Mouse (Mus musculus) cerebral cortex, adult 2 months (tissue): ENCODE measurements around the gene Cnot3.

Experiments
- WGBS: fragments of 180-500 bp; shearing (Covaris S2); methylation state at CpG from one replicate; pipeline ENCODE4 v1.1.7; 2018; 5-methylcytosine and 5-hydroxymethylcytosine counted together

Gene Cnot3

DNA sequence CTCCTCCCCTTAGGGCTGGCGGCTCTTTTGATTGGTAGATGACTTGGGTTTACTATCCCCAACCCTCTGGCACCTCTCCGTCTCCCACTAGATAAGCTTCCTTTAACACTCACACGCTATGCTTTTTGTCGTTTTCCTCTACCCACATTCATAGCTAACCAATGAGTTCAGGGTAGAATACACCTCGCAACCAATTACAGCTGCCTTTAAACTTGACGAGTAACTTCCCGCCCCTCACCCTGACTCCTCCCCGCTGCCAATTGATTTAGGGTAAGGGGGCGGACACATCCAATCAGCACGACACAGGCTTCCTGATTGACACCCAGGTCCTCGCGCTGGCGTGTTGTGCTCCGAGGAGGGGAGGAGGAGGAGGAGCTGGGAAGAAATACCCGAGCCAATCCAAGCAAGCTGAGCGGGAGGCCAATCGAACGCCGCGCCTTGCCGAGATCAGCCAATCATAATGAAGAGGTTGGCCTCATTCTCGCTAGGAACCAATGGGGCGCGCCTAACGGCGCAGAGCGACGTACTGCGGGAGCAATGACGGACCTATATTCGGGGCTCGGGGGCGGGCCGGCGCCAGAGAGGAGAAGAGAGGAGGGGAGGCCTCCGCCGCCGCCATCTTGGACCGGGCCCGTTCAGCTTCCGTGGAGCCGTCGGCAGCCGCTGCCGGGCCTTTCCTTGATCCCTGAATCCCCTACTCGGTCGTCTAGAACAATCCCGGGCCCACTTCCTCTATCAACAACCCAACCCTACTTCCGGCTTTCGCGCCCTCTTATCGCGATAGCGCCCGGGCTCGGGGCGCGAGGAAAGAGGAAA, at the start of gene Cnot3:
Cnot3 (plus strand) TSS at position 597 of the 816 bp plus-strand sequence.
- WGBS: under 1% methylated on average over 58 of the region's 58 CpGs

DNA sequence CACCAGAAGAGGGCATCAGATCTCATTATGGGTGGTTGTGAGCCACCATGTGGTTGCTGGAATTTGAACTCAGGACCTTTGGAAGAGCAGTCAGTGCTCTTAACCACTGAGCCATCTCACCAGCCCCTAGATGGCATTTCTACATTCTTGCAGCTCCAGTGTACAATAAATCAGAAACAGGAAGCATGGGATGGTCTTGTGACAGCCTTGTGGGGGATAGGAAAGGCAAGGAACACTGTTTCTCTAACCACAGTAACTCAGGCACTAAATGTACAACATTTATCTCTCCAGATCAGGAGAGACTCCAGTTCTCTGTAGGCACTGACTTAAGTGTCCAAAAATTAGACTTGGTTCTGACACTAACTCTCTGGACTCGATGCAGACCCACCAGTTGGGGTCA, 47.3 kb upstream of the Cnot3 start:
- WGBS: 60% methylated on average over 1 of the region's 1 CpGs

DNA sequence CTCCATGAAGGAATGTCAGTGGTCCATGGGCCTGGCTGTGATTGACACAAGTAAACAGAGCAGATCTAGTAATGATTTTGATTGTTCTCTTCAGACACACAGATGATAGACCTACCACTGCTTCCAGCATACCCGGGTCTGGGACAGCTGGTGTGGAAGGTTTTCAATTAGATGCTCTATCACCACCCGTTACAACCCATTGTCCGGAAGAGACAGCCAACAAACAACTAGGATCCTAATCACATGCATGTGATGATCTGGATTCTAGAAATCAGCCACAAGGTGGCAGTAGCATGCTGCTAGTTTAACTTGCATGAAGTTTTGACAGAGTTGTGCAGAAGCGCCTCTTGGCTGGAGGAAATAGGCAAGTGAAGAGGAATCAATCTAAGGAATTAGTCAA, 43.9 kb upstream of the Cnot3 start:
- 6% methylated on average over 4 of the region's 4 CpGs for WGBS

DNA sequence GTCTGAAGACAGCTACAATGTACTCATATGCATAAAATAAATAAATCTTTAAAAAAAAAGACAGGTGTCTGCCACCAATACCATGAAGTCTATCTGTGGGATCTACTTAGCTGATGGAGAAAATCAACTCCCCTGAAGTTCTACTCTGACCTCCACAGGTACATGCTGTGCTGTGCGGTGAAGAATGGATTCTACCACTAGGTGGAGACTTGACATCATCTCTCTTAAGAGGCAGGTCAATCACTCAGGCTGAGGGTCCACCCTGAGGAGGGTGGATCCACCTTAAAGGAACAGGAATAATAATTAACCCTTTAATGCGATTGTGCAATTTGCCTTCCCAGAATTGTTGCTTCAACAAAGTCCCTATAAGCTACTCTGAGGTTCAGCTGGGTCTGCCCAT, 38.3 kb upstream of the Cnot3 start:
- 19% methylated on average over 2 of the region's 2 CpGs for WGBS

DNA sequence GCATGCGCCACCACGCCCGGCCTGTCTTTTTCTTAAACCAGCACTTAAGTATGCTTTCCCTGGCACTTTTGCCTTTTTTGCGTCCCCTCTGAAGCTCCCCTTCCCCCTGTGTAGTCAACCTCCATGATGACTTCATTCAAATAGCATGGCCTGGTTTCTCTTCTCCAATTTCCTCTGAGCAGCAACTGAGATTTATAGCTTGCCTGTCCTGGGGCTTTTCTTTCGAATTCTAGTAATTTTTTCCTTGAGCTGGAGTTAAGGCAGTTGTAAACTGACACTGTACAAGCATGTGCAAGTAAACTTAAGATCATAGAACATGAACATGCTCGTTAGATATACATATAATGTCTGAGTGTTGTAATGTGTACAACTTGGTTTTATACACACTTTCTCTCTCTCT, 37.7 kb upstream of the Cnot3 start:
- WGBS: 85% methylated on average over 6 of the region's 6 CpGs

DNA sequence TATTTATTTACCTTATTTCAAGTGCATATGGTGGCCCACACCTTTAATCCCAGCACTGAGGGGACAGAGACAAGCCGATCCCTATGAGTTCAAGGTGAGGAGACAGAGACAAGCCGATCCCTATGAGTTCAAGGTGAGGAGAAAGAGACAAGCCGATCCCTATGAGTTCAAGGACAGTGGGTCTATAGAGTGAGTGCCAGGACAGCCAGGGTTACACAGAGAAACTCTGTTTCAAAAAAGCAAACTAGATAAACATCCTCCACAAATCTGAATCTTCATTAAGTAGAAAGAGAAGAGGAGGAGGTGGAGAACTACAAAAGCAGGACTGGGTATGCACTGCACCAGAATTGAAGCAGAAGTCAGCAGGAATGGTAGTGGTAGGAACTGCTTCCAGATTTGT, 36.4 kb upstream of the Cnot3 start:
- 79% methylated on average over 3 of the region's 3 CpGs for WGBS

DNA sequence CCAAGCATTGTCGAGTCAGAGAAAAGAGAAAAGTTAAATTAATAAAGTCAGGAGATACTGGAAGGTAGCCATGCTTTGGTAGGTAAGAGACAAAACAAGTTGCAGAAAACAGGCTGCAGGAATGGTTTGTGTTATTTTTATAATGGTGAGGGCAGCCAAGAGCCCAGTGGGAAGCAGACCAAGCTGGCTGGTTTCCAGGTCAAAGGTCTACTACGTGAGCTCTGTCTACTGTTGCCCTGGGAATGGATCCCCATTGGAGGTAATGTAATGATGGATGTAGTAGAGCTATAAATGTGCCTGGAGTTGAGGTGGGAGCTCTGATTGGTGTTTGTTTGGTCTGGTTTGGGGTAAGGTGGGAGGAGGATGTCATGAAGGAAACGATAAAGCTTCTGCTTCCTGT, 36.0 kb upstream of the Cnot3 start:
- WGBS: 54% methylated on average over 3 of the region's 3 CpGs

DNA sequence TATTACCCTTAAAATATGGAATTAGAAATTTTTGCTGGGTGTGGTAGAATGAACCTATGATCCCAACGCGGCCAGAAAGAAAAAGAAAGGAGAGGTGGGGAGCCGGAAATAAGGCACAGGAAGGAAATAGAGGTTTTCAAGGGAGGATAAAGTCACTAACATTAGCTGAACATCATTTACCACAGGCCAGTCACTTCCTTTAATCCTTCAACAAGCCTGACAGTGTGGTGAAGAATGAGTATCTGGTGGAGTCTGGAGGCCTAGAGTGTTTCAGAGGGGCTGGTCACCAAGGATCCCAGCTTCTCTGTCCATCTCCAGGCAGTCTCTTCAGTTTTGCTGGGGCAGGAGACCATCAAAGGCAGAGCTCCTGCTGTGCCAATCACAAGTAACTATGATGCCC, 34.6 kb upstream of the Cnot3 start:
- WGBS: 94% methylated on average over 3 of the region's 3 CpGs

DNA sequence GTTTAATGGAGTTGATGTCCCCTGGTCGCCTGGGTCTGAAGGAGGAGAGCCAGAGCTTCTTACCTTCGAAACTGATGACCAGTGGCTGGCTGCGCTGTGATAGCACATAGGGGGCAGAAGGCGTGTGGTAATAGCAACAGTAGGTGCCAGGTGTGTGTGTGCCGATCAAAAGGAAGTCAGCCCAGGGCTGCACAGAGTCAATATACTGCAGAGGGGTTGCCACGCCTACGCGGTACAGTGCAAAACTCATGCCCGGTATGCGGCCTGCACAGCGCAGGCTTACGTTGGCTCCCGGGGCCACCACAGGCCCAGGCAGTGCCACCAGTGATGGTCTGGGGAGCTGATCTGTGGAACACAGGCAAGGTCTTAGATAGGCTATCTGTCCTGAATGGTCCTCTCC, 34.1 kb upstream of the Cnot3 start:
- 91% methylated on average over 13 of the region's 13 CpGs for WGBS

DNA sequence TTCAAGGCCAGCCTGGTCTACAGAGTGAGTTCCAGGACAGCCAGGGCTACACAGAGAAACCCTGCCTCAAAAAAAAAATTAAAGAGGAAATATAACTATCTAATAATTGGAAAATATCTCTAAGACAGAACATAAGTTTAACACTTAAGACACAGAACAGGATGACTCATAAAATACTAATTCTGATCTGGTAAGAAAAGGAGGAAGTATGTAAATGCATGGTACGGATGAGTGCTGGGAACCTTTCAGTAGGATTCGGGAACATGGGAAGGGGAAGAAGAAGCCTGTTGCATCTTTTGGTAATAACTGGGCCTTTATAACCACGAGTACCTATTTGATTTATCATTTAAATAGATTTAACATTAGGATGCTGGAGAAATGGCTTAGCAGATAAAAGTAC, 31.0 kb upstream of the Cnot3 start:
- 79% methylated on average over 3 of the region's 3 CpGs for WGBS

DNA sequence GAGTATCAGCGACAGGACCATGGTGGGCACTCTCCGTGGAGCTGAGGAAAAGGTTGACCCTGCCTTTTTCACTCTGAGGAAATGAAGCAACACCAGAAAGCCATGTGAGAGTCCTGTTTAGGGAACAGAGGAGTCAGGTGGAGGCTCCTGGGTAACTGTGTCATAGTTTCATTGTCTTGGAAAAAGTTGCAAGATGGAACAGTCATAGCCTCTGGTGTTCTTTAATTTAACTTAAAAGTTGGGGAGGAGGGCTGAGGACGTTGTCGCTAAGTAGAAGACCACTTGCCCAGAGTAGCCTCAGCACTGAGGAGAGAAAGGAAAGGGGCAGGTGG, 29.0 kb upstream of the Cnot3 start, which contains the start of gene Oscar:
Oscar (minus strand) TSS at position 101 of the 332 bp plus-strand sequence.
- 81% methylated on average over 4 of the region's 4 CpGs for WGBS

DNA sequence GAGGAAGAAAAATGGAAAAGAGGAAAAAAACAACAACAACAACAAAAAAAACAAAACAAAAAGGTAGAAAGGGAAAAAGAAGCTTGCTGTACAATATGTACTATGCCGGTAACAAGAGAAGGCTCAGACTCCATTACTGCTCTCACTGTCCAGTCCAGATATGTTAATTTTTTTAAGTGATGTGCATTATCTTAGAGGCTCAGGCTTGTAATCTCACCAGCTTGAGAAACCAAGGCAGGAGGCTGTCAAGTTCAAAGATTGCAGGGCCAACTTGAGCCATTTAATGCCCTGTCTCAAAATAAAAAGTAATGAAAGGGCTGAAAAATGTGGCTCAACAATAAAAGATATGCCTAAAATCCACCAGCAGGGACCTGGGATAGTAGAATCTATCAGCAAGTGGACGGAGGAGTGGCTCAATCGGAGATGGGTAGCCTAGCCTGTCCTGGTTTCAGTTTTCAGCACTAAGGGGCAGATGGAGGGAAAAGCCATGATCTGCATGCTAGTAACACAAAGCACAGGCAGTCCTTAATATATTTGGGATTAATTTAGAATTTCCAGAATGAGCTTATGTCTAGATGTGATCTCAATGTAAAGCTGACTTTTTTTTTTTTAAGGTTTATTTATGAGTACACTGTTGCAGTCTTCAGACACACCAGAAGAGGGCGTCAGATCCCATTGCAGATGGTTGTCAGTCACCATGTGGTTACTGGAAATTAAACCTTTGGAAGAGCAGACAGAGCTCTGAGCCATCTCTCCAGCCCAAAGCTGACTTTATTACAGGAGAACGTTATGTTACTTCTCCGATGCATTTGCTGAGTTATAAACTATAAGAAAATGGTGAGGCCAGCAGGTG, 28.5 kb upstream of the Cnot3 start:
- WGBS: 36% methylated on average over 6 of the region's 6 CpGs

DNA sequence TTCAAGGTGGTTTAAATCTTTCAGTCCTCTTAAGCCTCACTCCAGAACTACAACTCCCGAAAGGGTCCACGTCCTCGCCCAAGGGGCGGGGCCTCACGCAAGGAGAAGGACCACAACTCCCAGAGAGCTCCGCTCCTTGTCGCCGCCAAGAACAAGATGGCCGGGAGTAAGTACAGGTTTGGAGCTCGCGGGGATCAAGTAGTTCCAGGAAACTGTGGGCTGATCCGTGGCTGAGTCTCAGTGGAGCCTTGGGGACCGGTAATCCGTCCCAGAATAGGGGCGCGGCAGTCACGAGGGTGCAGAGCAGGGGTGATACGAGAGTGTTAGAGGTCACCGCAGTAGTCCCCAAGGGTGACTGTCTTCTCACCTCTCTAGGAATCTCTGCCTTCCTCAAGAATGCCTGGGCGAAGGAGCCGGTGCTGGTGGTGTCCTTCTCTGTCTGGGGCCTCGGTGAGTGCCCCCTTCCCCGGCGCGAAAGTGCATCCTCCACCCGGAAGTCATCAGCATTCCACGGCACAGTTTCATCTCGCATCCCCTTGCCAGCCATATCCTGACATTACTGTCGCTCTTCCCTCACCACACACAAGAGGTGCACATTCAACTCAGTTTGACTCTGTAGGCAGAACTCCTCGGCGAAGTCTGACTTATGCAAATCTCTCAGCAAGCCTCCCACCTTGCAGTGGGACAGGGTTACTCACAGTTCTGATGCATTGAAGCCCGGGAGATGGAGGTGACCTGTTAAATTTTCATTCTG, 27.6 kb upstream of the Cnot3 start, which contains the start of gene Ndufa3:
Ndufa3 (plus strand) TSS at position 132 of the 754 bp plus-strand sequence.
- under 1% methylated on average over 32 of the region's 32 CpGs for WGBS

DNA sequence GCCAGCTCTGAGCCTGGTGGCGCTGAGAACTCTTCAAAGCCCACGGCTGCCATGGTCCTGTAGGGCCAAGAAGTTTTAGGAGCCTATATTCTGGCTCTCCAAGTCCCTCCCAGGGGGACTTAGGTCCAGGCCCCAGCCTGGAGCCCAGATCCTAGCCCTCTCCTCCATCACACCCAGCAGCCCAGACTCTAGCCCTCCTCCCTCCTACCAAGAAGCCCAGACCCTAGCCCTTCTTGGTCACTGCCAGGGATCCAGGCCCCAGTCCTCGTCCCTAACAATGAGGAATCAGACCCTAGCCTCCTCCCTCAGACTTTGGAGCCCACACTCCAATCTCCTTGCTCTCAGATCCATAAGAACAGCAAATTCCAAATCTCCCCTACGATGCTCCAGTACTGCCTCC, 16.0 kb upstream of the Cnot3 start:
- 35% methylated on average over 4 of the region's 4 CpGs for WGBS

DNA sequence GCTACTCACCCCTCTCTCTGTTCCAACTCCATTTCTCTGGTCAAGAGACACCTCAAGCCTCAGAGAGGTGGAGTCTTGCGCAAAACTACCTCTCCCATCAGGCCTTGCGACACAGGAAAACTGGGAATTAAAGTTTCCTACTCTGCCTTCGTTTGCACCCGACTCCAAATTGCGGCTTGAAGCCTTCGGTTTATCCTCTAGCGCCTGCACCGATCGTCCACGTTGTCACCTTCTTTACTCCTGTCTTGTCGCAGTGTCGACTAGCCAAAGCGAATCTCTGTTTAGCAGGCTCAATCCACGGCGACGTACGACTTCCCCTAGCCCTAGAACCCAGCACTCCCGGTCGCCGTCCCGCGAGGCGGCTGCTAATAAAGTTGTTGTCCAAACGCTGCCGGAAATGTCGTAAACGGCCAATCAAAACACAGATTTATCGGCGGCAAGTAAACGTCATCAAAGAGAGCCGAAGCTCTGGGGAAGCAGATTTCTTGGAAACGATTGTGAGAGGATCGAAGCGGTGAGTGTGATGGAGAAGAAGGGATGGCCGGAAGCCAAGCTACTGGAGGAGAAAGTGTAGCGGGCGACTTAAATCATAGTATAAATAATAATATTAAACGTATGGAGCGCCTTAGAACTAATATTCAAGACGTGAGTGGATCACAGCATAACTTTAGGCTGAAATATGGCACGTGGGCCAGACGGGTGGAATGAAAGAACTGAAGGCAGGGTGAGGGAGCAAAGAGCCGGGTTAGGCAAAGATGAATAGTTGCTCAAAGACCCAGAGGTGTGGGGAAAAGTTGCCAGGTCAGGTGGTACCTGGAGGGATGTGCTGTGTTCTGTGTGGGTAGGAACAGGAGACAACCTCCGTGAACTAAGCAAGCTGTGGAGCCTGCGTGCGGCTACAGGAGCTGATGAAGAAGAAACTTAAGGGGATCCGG, 15.3 kb upstream of the Cnot3 start, which contains the start of the genes Tfpt and Prpf31:
Tfpt (minus strand) TSS at position 387 of the 935 bp plus-strand sequence.
Prpf31 (plus strand) TSS at position 443 of the 935 bp plus-strand sequence.
- under 1% methylated on average over 47 of the region's 47 CpGs for WGBS

DNA sequence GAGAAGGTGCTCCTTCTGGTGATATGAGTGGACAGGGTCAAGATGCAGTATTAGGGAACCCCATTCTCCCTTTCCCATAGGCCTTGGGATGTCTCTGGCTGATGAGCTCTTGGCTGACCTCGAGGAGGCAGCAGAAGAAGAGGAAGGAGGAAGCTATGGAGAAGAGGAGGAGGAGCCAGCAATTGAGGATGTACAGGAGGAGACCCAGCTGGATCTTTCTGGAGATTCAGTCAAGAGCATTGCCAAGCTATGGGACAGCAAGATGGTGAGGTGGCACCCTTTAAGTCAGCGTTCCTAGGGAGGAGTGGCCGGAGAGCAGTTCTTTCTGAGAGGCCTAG, 14.6 kb upstream of the Cnot3 start:
- 57% methylated on average over 3 of the region's 3 CpGs for WGBS

DNA sequence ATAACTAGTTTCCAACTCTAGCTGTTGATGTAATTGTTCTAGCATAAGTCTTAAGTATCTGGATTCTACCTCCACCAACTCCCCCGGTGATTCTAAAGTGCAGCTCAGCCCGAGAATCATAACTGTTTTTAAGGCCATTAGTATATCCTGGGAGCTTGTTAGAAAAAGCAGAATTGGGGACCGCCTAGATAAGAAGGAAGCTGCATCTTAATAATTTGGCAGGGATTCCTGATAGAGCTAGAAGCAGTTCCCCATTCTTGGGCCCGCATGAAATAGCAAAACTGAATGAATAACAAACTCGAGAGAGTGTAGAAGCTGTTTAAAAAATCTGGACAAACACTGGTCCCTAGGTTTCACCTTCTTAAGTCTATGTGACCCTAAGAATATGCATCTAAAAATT, 1.7 kb upstream of the Cnot3 start:
- 60% methylated on average over 5 of the region's 5 CpGs for WGBS

DNA sequence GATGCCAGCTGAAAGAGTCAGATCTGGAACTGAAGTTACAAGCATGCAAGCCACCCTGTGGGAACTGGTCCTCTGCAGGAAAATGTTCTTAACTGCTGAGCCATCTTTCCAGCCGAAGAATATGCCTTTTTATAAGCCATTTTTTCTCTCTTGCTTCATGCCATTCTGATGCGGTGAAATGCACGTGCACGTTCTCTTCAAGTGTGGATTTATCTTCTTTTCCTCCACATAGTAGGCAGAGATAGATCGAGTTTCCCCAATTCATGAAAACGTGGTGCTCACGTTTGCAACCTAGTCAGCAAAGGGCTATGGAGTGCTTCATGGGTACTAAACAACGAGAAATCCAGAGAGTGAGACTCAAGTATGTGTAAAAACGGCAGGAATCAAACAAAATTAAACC, 1.2 kb upstream of the Cnot3 start:
- 6% methylated on average over 9 of the region's 9 CpGs for WGBS

DNA sequence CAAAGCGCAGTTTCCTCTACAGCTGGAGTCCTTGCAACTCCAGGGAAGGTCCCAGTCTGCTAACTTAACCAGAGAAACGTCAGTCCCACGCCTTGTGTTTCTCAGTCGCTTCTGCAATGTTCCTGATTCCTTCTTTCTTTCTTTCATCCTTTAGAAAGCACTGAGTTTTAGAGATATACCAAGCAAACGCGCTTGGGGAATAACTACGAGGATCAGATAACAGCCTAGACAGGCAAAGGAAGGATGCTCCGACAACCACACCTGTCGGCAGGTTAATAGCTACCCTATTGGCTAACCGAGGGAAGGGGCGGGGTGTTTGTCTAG, 758 bp upstream of the Cnot3 start:
- WGBS: 1% methylated on average over 11 of the region's 11 CpGs

DNA sequence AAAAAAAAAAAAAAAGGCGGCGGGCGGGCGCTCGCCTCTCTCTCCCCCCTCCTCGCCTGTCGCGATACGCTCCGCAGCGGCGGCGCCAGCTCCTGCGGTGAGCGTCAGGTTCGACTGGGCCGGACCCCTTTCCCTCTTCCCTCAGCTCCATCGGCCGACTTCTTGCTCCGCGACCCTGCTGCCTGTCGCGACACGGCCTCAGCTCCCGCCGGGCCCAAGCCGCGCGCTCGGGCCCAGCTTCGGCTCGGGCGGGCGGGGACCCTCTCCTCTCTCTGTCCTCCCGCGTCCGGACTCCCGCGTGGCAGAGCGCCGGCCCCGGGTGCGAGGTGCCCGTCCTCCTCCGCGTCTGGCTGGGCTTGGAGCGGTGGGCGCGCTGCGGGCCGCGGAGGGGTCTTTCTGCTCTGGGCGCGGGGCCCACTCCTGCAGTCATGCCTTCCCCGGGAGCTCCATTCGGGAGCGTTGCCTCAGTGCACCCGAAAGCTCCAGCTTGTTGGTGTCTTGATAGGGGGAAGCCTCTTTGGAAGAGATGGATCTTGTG, 489 bp downstream of the Cnot3 start:
- WGBS: under 1% methylated on average over 53 of the region's 58 CpGs

DNA sequence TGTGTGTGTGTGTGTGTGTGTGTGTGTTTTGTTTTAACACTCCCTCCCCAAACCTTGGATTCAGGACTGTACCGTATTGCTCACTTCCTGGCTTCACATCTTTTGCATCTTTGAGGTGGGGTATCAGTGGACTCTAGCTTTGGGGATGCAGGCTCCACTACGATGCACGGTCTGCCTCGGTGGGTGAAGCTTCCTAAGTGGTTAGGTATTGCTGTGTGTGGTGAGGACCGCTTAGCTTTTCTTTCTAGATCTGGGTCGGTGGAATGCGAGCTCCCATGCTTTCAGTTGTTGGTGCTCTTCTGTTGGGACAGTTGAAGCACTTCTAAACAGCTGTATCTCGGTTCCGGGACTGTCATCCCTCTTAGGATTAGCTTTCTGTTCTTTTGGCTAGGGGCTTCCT, 1.1 kb downstream of the Cnot3 start:
- 5% methylated on average over 9 of the region's 9 CpGs for WGBS
